Mouse (Mus musculus) E14TG2a.4 (cell line): ENCODE data around the gene Dclk1.

ENCODE experiments used
- H3K27me3 ChIP-seq: 2 replicates; pipeline ENCODE4 v1.6.1; 2014; ENCODE audit warnings: low read length, control low read depth; ENCODE audit not compliant: insufficient read depth
- H3K36me3 ChIP-seq: 2 replicates; pipeline ENCODE4 v1.6.1; 2014; ENCODE audit warnings: low read length, control low read depth; ENCODE audit not compliant: insufficient read depth
- H3K4me1 ChIP-seq: replicated peaks from 2 replicates; pipeline ENCODE4 v1.6.1; 2014; ENCODE audit warnings: low read depth, low read length, control low read depth
- H3K4me3 ChIP-seq: replicated peaks from 2 replicates; pipeline ENCODE4 v1.5.1; 2014; ENCODE audit warnings: mild to moderate bottlenecking, low read length
- H3K9me3 ChIP-seq: 2 replicates; pipeline ENCODE4 v1.6.1; 2014; ENCODE audit warnings: low read length, control low read depth
- CTCF ChIP-seq: conservative IDR thresholded peaks from 2 replicates; pipeline ENCODE4 v1.5.1; 2014; ENCODE audit warnings: low read length
- NANOG ChIP-seq: IDR thresholded peaks from 2 replicates; pipeline ENCODE4 v1.6.1; 2014; ENCODE audit warnings: borderline replicate concordance, low read length, mixed read lengths
- POU5F1 ChIP-seq: IDR thresholded peaks from 2 replicates; pipeline ENCODE4 v1.6.1; 2014; ENCODE audit warnings: low read length, borderline replicate concordance

Gene Dclk1

GRCm38 (mm10) chr3:55492021-55492420, 249.9 kb downstream of the Dclk1 start:
- no peaks in the 10 kb centered on the region for H3K9me3 ChIP-seq

GRCm38 (mm10) chr3:55494348-55494747, 252.2 kb downstream of the Dclk1 start:
- Histone ChIP-seq H3K4me3 (no peak overlapping the region), H3K36me3 (no peaks in the 10 kb centered on the region), H3K9me3 (no peaks in the 10 kb centered on the region), H3K27me3 (no peaks in the 10 kb centered on the region), H3K4me1 (no peaks in the 10 kb centered on the region)
- TF ChIP-seq POU5F1 (no peak), CTCF (peak; percentile 44; the same call in 1 of the 2 replicates), NANOG (no peak)

More at GRCm38 (mm10) chr3:55492021-55492420, 249.9 kb downstream of the Dclk1 start:
- TF ChIP-seq CTCF (no peak), NANOG (no peak), POU5F1 (no peak)
- Histone ChIP-seq H3K36me3 (no peaks in the 10 kb centered on the region), H3K4me3 (no peak overlapping the region), H3K27me3 (0 out of 2 replicates have a peak, but pooled peaks cover 5% of the 10 kb centered on the region), H3K4me1 (no peaks in the 10 kb centered on the region)

- Histone ChIP-seq H3K4me1 (no peaks in the 10 kb centered on the region), H3K27me3 (no peaks in the 10 kb centered on the region), H3K4me3 (no peak overlapping the region), H3K36me3 (no peaks in the 10 kb centered on the region), H3K9me3 (no peaks in the 10 kb centered on the region)
- TF ChIP-seq NANOG, result no peak
These were observed 253.1 kb downstream of the Dclk1 start for GRCm38 (mm10) chr3:55495231-55495630.

GRCm38 (mm10) chr3:55495866-55496265, 253.7 kb downstream of the Dclk1 start:
- TF ChIP-seq NANOG (no peak), POU5F1 (no peak), CTCF (no peak)
- no peak overlapping the region for H3K4me3 ChIP-seq
- H3K36me3 ChIP-seq, result no peaks in the 10 kb centered on the region
- no peaks in the 10 kb centered on the region for H3K4me1 ChIP-seq
- no peaks in the 10 kb centered on the region for H3K27me3 ChIP-seq
- H3K9me3 ChIP-seq, result no peaks in the 10 kb centered on the region

- no peaks in the 10 kb centered on the region for H3K9me3 ChIP-seq
- H3K36me3 ChIP-seq, result no peaks in the 10 kb centered on the region
- H3K4me1 ChIP-seq, result no peaks in the 10 kb centered on the region
- H3K27me3 ChIP-seq, result no peaks in the 10 kb centered on the region
- TF ChIP-seq NANOG (no peak), POU5F1 (no peak), CTCF (no peak)
- no peak overlapping the region for H3K4me3 ChIP-seq
These were observed 254.3 kb downstream of the Dclk1 start for GRCm38 (mm10) chr3:55496462-55496941.

GRCm38 (mm10) chr3:55499298-55499697, 257.1 kb downstream of the Dclk1 start:
- Histone ChIP-seq H3K9me3 (no peaks in the 10 kb centered on the region), H3K36me3 (no peaks in the 10 kb centered on the region), H3K4me3 (no peak overlapping the region), H3K4me1 (no peaks in the 10 kb centered on the region), H3K27me3 (no peaks in the 10 kb centered on the region)
- TF ChIP-seq CTCF, result no peak
- no peak for TF ChIP-seq POU5F1
- TF ChIP-seq NANOG, result no peak

GRCm38 (mm10) chr3:55510198-55510597, 268.0 kb downstream of the Dclk1 start:
- no peaks in the 10 kb centered on the region for H3K36me3 ChIP-seq
- TF ChIP-seq POU5F1 (no peak), CTCF (no peak), NANOG (no peak)

GRCm38 (mm10) chr3:55511658-55512057, 269.5 kb downstream of the Dclk1 start:
- H3K36me3 ChIP-seq, result no peaks in the 10 kb centered on the region
- H3K4me3 ChIP-seq, result no peak overlapping the region
- TF ChIP-seq CTCF (no peak), NANOG (no peak), POU5F1 (no peak)
- H3K9me3 ChIP-seq, result no peaks in the 10 kb centered on the region
- H3K27me3 ChIP-seq, result no peaks in the 10 kb centered on the region
- H3K4me1 ChIP-seq, result no peaks in the 10 kb centered on the region

More at GRCm38 (mm10) chr3:55510198-55510597, 268.0 kb downstream of the Dclk1 start:
- no peaks in the 10 kb centered on the region for H3K4me1 ChIP-seq
- no peaks in the 10 kb centered on the region for H3K27me3 ChIP-seq
- no peaks in the 10 kb centered on the region for H3K9me3 ChIP-seq
- no peak overlapping the region for H3K4me3 ChIP-seq

- Histone ChIP-seq H3K27me3 (peaks cover 4% of the 10 kb centered on the region; the same call in 1 of the 2 replicates), H3K36me3 (no peaks in the 10 kb centered on the region), H3K9me3 (no peaks in the 10 kb centered on the region), H3K4me1 (no peaks in the 10 kb centered on the region), H3K4me3 (no peak overlapping the region)
- TF ChIP-seq POU5F1 (no peak), NANOG (no peak), CTCF (no peak)
These were observed 273.8 kb downstream of the Dclk1 start for GRCm38 (mm10) chr3:55515966-55516365.
